Mouse (Mus musculus) lung, embryonic 15.5 days (tissue): ENCODE results near the gene Hmces. TPM values are rescaled to one million over a fixed set of nuclear protein-coding genes. Genes with fewer than 3 reads are reported as not detected.
"Not testable (repeated sequence)": the region's sequence is repeated elsewhere in the genome, so short reads cannot be mapped to it uniquely, and the experiment has no call there.

Experiments used
- ATAC-seq: fragments of 200-750 bp; cut with Nextera tagmentation; 2 replicates; pipeline ENCODE4 v1.8.0; 2017; ENCODE audit warnings: moderate number of reproducible peaks, borderline replicate concordance; ENCODE audit not compliant: low FRiP score, low TSS enrichment; ENCODE audit errors: extremely low read depth
- H3K27ac ChIP-seq: fragments of 300-500 bp; sonication (generic); 2 replicates; pipeline ENCODE4 v1.5.1; 2015; ENCODE audit warnings: moderate library complexity, mild to moderate bottlenecking, inconsistent platforms
- H3K27me3 ChIP-seq: fragments of 300-500 bp; sonication (generic); 2 replicates; pipeline ENCODE4 v1.6.1; 2015; ENCODE audit warnings: inconsistent platforms
- H3K36me3 ChIP-seq: fragments of 300-500 bp; sonication (generic); 2 replicates; pipeline ENCODE4 v1.6.1; 2015; ENCODE audit warnings: inconsistent platforms
- H3K4me1 ChIP-seq: fragments of 300-500 bp; sonication (generic); 2 replicates; pipeline ENCODE4 v1.6.1; 2015; ENCODE audit warnings: inconsistent platforms
- H3K4me2 ChIP-seq: fragments of 300-500 bp; sonication (generic); 2 replicates; pipeline ENCODE4 v1.6.1; 2015; ENCODE audit warnings: inconsistent platforms, mild to moderate bottlenecking, moderate library complexity
- H3K4me3 ChIP-seq: fragments of 300-500 bp; sonication (generic); 2 replicates; pipeline ENCODE4 v1.5.1; 2015; ENCODE audit warnings: mild to moderate bottlenecking, inconsistent platforms
- H3K9ac ChIP-seq: fragments of 300-500 bp; sonication (generic); 2 replicates; pipeline ENCODE4 v1.6.1; 2015; ENCODE audit warnings: inconsistent platforms
- H3K9me3 ChIP-seq: fragments of 300-500 bp; sonication (generic); 2 replicates; pipeline ENCODE4 v1.6.1; 2016; ENCODE audit warnings: inconsistent platforms
- WGBS: fragments of 180-500 bp; shearing (Covaris S2); methylation state at CpG from one replicate; pipeline ENCODE4 v1.1.7; 2015; 5-methylcytosine and 5-hydroxymethylcytosine counted together
- polyA plus RNA-seq: library from polyadenylated mRNA; unstranded; fragments of >200 nt; fragmentation: Nextera tagmentation; extraction: Ambion mirVana; gene quantifications from 2 replicates; pipeline ENCODE4 v1.2.1, GENCODE M21; 2015

Hmces gene
- polyA plus RNA-seq, 1 experiment from 2014 or later, result 57.7 TPM

DNA sequence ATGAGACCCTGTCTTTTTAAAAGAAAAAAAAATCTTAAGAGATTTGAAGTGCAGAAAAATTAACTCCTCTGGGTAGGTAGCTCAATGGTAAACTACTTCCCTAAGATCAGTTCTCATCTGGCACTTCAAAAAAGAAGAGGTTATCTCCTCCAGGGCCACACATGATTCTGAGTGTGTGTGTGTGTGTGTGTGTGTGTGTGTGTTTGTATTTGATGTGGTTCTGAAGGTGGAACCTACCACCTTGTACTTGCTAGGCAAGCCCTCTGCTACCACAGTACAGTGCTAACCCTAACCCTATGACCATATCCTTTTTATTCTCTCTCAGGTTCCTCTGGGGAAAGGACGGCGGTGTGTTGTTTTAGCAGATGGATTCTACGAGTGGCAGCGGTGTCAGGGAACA is 7.5 kb downstream of the Hmces start:
- H3K36me3 ChIP-seq, result peaks cover 73% of the 10 kb centered on the region
- 94% methylated on average over 4 of the region's 4 CpGs for WGBS
- H3K9ac ChIP-seq, result no peak overlapping the region
- ATAC-seq, result no peak
- H3K4me3 ChIP-seq, result no peak overlapping the region
- H3K4me1 ChIP-seq, result no peaks in the 10 kb centered on the region
- no peaks in the 10 kb centered on the region for H3K9me3 ChIP-seq
- no peaks in the 10 kb centered on the region for H3K27me3 ChIP-seq
- no peak overlapping the region for H3K4me2 ChIP-seq
- H3K27ac ChIP-seq, result no peak overlapping the region

DNA sequence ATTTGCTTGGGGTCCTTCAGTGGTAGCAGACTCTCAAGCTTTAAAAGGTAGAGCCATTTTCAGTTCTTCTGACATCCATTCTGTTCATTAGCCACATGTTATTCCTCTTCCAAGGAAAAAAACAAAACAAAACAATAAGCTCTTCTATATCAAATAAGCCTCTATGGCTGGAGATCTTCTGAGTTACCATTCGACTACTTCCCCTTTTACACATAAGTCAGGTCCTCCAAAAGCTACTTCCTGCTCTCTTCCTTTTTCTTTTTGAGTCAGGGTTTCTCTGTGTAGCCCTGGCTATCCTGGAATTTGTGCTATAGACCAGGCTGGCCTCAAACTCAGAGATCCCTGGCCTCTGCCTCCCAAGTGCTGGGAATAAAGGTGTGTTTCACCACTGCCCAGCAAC is 9.9 kb downstream of the Hmces start:
- H3K27me3 ChIP-seq, result no peaks in the 10 kb centered on the region
- H3K4me2 ChIP-seq, result no peak overlapping the region
- H3K9ac ChIP-seq, result no peak overlapping the region
- no peaks in the 10 kb centered on the region for H3K4me1 ChIP-seq
- no peak overlapping the region for H3K4me3 ChIP-seq
- WGBS, result 85% methylated on average over 1 of the region's 1 CpGs
- H3K9me3 ChIP-seq, result no peaks in the 10 kb centered on the region
- no peak overlapping the region for H3K27ac ChIP-seq
- H3K36me3 ChIP-seq, result peaks cover 61% of the 10 kb centered on the region
- ATAC-seq, result no peak

DNA sequence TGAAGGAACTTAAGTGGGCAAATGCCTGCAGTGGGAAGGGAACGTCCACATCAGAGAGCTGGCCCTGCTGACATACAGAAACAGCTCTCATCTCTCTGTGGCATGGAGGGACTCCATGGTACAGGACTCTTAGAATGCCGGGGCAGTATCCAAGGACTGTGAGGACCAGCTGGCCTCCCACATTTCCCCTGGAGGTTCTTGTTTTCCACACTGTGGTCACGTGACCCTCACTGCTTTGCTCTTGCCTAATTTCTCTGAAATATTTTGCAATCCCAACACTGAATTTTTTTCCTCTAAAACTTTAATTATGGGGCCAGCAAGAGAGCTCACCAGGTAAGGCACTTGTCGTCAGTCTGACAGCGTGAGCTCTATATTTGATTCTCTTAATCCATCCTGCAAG is 21.3 kb downstream of the Hmces start:
- no peak for ATAC-seq
- H3K4me1 ChIP-seq, result 0 out of 2 replicates have a peak, but pooled peaks cover 3% of the 10 kb centered on the region
- H3K4me2 ChIP-seq, result no peak overlapping the region
- 82% methylated on average over 5 of the region's 5 CpGs for WGBS
- H3K9me3 ChIP-seq, result no peaks in the 10 kb centered on the region
- H3K36me3 ChIP-seq, result peaks cover 45% of the 10 kb centered on the region
- no peaks in the 10 kb centered on the region for H3K27me3 ChIP-seq
- no peak overlapping the region for H3K27ac ChIP-seq
- no peak overlapping the region for H3K9ac ChIP-seq
- no peak overlapping the region for H3K4me3 ChIP-seq

DNA sequence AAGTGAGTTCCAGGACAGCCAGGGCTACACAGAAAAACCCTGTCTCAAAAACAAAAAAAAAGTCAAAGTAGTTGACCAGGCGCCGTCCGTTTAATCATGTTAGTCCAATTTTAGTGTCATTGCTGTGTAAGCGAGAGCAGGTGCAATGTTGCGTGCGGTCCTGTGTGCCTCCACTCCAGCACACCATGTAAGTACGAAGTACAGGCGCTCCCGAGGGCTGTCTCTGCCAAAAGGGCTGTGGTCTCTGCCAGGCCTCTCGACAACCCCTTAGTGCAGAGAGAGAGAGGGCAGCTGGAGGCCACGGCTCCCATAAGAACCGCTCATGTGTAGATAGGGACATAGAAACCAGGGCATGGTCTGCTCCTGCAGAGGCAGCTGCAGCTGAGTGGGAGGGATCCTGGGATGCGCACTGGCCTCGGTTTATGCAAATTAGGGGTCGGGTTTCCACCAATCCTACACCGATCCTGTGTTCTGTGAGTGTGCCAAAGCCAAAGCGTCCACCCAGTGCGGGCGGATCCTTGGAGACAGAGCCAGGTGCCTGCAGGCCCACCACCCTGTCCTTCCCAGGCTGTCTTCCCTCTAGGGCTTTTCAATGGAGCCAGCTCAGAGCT is 23.5 kb downstream of the Hmces start:
- no peak overlapping the region for H3K4me2 ChIP-seq
- no peaks in the 10 kb centered on the region for H3K9me3 ChIP-seq
- no peak overlapping the region for H3K4me3 ChIP-seq
- H3K27me3 ChIP-seq, result no peaks in the 10 kb centered on the region
- ATAC-seq, result peak; percentile 91
- 38% methylated on average over 19 of the region's 19 CpGs for WGBS
- H3K4me1 ChIP-seq, result 0 out of 2 replicates have a peak, but pooled peaks cover 3% of the 10 kb centered on the region
- H3K9ac ChIP-seq, result no peak overlapping the region
- no peak overlapping the region for H3K27ac ChIP-seq
- H3K36me3 ChIP-seq, result peaks cover 32% of the 10 kb centered on the region

GRCm38 (mm10) chr6:87938941-87939340 is 25.2 kb downstream of the Hmces start:
- H3K4me1 ChIP-seq, result 0 out of 2 replicates have a peak, but pooled peaks cover 3% of the 10 kb centered on the region
- WGBS, result 86% methylated on average over 3 of the region's 3 CpGs
- ATAC-seq, result no peak
- no peak overlapping the region for H3K4me2 ChIP-seq
- H3K27me3 ChIP-seq, result no peaks in the 10 kb centered on the region
- H3K4me3 ChIP-seq, result no peak overlapping the region
- no peaks in the 10 kb centered on the region for H3K9me3 ChIP-seq
- H3K9ac ChIP-seq, result no peak overlapping the region
- H3K36me3 ChIP-seq, result peaks cover 19% of the 10 kb centered on the region
- H3K27ac ChIP-seq, result no peak overlapping the region

GRCm38 (mm10) chr6:87942179-87942578 is 28.4 kb downstream of the Hmces start:
- 0 out of 2 replicates have a peak, but pooled peaks cover 2% of the 10 kb centered on the region for H3K4me1 ChIP-seq
- no peak overlapping the region for H3K4me2 ChIP-seq
- H3K4me3 ChIP-seq, result no peak overlapping the region
- no peaks in the 10 kb centered on the region for H3K36me3 ChIP-seq
- ATAC-seq, result no peak
- H3K9me3 ChIP-seq, result no peaks in the 10 kb centered on the region
- 76% methylated on average over 7 of the region's 7 CpGs for WGBS
- no peak overlapping the region for H3K27ac ChIP-seq
- H3K27me3 ChIP-seq, result no peaks in the 10 kb centered on the region
- no peak overlapping the region for H3K9ac ChIP-seq

GRCm38 (mm10) chr6:87962457-87962856 is 48.7 kb downstream of the Hmces start:
- not testable (repeated sequence) for H3K27ac ChIP-seq, H3K4me1 ChIP-seq, H3K9ac ChIP-seq, H3K4me2 ChIP-seq, H3K4me3 ChIP-seq, ATAC-seq, H3K9me3 ChIP-seq, H3K27me3 ChIP-seq, H3K36me3 ChIP-seq
- WGBS, result 54% methylated on average over 4 of the region's 4 CpGs

DNA sequence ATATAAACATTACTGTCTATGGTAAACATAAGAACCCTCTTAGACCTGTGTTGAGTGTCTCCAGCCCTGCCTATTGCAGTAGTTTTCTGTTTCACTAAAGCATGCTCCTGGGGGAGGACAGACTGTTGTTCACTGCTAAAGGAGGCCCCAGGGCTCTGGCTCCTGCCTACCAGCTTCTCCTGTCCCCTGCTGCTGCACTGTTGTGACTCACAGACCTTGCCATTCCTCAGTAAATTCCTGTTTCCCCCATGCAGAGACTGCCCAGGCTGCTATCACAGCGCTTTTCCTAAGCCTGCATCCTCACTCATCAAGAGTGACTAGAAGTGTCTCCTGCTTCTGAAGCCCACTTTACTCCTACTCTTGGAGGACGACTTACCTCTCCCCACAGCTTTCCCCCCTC is 56.3 kb downstream of the Hmces start:
- no peaks in the 10 kb centered on the region for H3K27me3 ChIP-seq
- no peaks in the 10 kb centered on the region for H3K36me3 ChIP-seq
- no peak overlapping the region for H3K4me3 ChIP-seq
- no peak overlapping the region for H3K27ac ChIP-seq
- WGBS, result 19% methylated on average over 2 of the region's 2 CpGs
- H3K4me1 ChIP-seq, result no peaks in the 10 kb centered on the region
- H3K9me3 ChIP-seq, result no peaks in the 10 kb centered on the region
- no peak overlapping the region for H3K9ac ChIP-seq
- no peak for ATAC-seq
- no peak overlapping the region for H3K4me2 ChIP-seq

GRCm38 (mm10) chr6:87979728-87980127 is 66.0 kb downstream of the Hmces start:
- peak overlapping the region; percentile 76 for H3K4me2 ChIP-seq
- H3K4me3 ChIP-seq, result peak overlapping the region; percentile 72; the same call in 1 of the 2 replicates
- H3K27me3 ChIP-seq, result no peaks in the 10 kb centered on the region
- no peak overlapping the region for H3K9ac ChIP-seq
- H3K4me1 ChIP-seq, result peaks cover 15% of the 10 kb centered on the region
- H3K27ac ChIP-seq, result no peak overlapping the region; the same call in 1 of the 2 replicates
- WGBS, result 69% methylated on average over 3 of the region's 3 CpGs
- peaks cover 13% of the 10 kb centered on the region for H3K36me3 ChIP-seq
- ATAC-seq, result no peak
- H3K9me3 ChIP-seq, result no peaks in the 10 kb centered on the region

GRCm38 (mm10) chr6:87980374-87981029 is 66.8 kb downstream of the Hmces start:
- peak overlapping the region; percentile 84 for H3K9ac ChIP-seq
- peaks cover 15% of the 10 kb centered on the region for H3K4me1 ChIP-seq
- peak overlapping the region; percentile 72 for H3K4me3 ChIP-seq
- H3K36me3 ChIP-seq, result peaks cover 19% of the 10 kb centered on the region
- under 1% methylated on average over 60 of the region's 66 CpGs for WGBS
- peak overlapping the region; percentile 76 for H3K4me2 ChIP-seq
- H3K9me3 ChIP-seq, result no peaks in the 10 kb centered on the region
- peak overlapping the region; percentile 87 for H3K27ac ChIP-seq
- H3K27me3 ChIP-seq, result no peaks in the 10 kb centered on the region
- peak; percentile 81; the same call in 1 of the 2 replicates for ATAC-seq

- peak; percentile 33; the same call in 1 of the 2 replicates for ATAC-seq
- Histone ChIP-seq H3K9ac (peak overlapping the region; percentile 84), H3K27ac (peak overlapping the region; percentile 87), H3K4me2 (peak overlapping the region; percentile 76), H3K4me3 (peak overlapping the region; percentile 72), H3K36me3 (peaks cover 19% of the 10 kb centered on the region), H3K9me3 (no peaks in the 10 kb centered on the region), H3K4me1 (peaks cover 15% of the 10 kb centered on the region), H3K27me3 (no peaks in the 10 kb centered on the region)
- WGBS, result under 1% methylated on average over 46 of the region's 56 CpGs
Measured at GRCm38 (mm10) chr6:87981030-87981485, 67.3 kb downstream of the Hmces start.

DNA sequence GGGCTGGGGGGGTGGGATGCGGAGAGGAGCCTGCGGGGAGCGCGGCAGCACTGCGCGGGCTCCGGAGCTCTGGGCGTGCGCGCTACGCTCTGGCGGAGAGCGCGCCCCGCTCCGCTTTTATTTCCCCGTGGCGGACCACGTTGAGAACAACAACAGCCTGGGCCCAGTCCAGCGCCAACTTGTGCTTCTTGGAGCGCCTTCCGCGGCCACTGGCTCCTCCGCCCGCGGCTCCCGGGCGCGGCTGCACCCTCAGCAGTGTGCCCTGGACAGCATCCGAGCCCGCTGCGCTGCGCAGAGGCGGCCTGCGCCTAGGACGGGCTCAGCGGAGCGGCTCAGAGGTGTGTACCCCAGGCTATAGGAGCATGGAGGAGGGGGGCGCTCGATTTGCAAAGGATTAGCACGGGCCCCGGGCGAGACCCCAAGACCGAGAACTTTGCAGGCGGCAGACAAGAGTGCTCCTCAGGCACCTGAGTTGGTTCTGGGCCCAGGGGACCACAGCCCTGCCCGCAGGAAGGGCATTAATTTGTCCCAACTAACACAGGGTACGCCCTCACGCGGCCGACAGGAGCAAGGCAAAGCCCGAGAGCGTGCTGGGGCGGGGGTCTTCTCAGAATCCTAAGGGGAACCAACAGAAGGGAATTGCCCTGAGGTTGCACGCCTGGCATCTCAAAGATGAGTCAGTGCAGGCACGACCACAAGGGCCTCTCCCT is 68.0 kb downstream of the Hmces start, which contains the start of gene H1fx:
Gene H1fx, minus strand, starts transcription at position 91 of the 710 bp plus-strand sequence.
- no peaks in the 10 kb centered on the region for H3K27me3 ChIP-seq
- H3K36me3 ChIP-seq, result peaks cover 24% of the 10 kb centered on the region
- peak within 1 kb of the TSS; percentile 76 for H3K4me2 ChIP-seq
- H3K9ac ChIP-seq, result peak within 1 kb of the TSS; percentile 84
- H3K27ac ChIP-seq, result peak within 1 kb of the TSS; percentile 87
- WGBS, result 1% methylated on average over 33 of the region's 55 CpGs
- no peaks in the 10 kb centered on the region for H3K9me3 ChIP-seq
- peaks cover 15% of the 10 kb centered on the region for H3K4me1 ChIP-seq
- peak within 1 kb of the TSS; percentile 72 for H3K4me3 ChIP-seq
- peak; percentile 82 for ATAC-seq
